Mouse (Mus musculus) stomach, embryonic 15.5 days (tissue): ENCODE measurements around the gene Sf1. TPM values are rescaled to one million over a fixed set of nuclear protein-coding genes. Genes with fewer than 3 reads are reported as not detected.

ENCODE experiments used
- ATAC-seq: fragments of 200-750 bp; cut with Nextera tagmentation; 2 replicates; pipeline ENCODE4 v1.8.0; 2017; ENCODE audit warnings: low read depth, moderate number of reproducible peaks, moderate TSS enrichment; ENCODE audit not compliant: insufficient read depth, low FRiP score
- H3K27ac ChIP-seq: fragments of 300-500 bp; sonication (generic); 2 replicates; pipeline ENCODE4 v1.5.1; 2015; ENCODE audit warnings: mild to moderate bottlenecking, inconsistent platforms
- H3K27me3 ChIP-seq: fragments of 300-500 bp; sonication (generic); replicated peaks from 2 replicates; pipeline ENCODE4 v1.6.1; 2015; ENCODE audit warnings: inconsistent platforms
- H3K36me3 ChIP-seq: fragments of 300-500 bp; sonication (generic); 2 replicates; pipeline ENCODE4 v1.6.1; 2015; ENCODE audit warnings: inconsistent platforms
- H3K4me1 ChIP-seq: fragments of 300-500 bp; sonication (generic); 2 replicates; pipeline ENCODE4 v1.6.1; 2015; ENCODE audit warnings: inconsistent platforms
- H3K4me2 ChIP-seq: fragments of 300-500 bp; sonication (generic); 2 replicates; pipeline ENCODE4 v1.6.1; 2015; ENCODE audit warnings: mild to moderate bottlenecking, inconsistent platforms
- H3K4me3 ChIP-seq: fragments of 300-500 bp; sonication (generic); replicated peaks from 2 replicates; pipeline ENCODE4 v1.5.1; 2015; ENCODE audit warnings: inconsistent platforms
- H3K9ac ChIP-seq: fragments of 300-500 bp; sonication (generic); 2 replicates; pipeline ENCODE4 v1.6.1; 2015; ENCODE audit warnings: inconsistent platforms
- H3K9me3 ChIP-seq: fragments of 300-500 bp; sonication (generic); 2 replicates; pipeline ENCODE4 v1.6.1; 2016; ENCODE audit warnings: inconsistent platforms
- WGBS: fragments of 180-500 bp; shearing (Covaris S2); methylation state at CpG from one replicate; pipeline ENCODE4 v1.1.7; 2015; 5-methylcytosine and 5-hydroxymethylcytosine counted together
- polyA plus RNA-seq: library from polyadenylated mRNA; unstranded; fragments of >200 nt; fragmentation: Nextera tagmentation; extraction: Ambion mirVana; gene quantifications from 2 replicates; pipeline ENCODE4 v1.2.1, GENCODE M21; 2015

The Sf1 gene
- polyA plus RNA-seq, 1 experiment from 2014 or later = 104 TPM

DNA sequence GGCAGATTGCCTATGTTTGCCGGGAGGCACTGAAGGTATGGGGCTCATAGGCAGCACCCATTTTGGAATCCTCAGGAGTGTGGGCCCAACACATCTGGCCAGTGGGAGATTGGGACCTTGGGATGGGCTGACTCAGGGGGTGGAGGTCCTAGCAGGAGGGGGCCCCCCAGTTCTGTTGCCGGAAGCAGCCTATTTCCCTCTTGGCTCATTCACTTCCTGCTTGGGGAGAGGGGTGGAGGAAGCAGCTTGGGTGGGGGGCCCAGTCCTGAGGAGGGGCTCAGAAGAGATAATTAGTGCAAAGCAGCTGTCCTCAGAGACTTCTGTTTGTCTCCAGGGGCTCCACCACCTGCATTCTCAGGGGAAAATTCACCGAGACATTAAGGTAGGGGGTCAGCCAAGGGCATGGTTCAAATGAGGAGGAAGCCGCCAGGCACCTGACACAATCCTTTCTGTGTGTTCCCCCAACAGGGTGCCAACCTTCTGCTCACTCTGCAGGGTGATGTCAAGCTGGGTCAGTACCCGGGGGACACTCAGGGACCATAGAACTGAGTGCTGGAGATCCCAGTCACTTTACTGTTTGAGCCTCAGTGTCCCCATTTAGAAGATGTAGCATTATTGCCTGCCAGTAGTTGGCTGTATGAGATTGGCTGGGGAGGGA lies 21.1 kb upstream of the Sf1 start:
- peak overlapping the region; percentile 95 for H3K4me2 ChIP-seq
- no peak overlapping the region for H3K9ac ChIP-seq
- H3K4me3 ChIP-seq = peak overlapping the region; percentile 74; the same call in 1 of the 2 replicates
- WGBS = 63% methylated on average over 5 of the region's 5 CpGs
- H3K9me3 ChIP-seq = no peaks in the 10 kb centered on the region
- ATAC-seq = no peak
- no peak overlapping the region for H3K27ac ChIP-seq
- no peaks in the 10 kb centered on the region for H3K27me3 ChIP-seq
- H3K4me1 ChIP-seq = peaks cover 29% of the 10 kb centered on the region; the same call in 1 of the 2 replicates
- peaks cover 35% of the 10 kb centered on the region for H3K36me3 ChIP-seq

- no peak for ATAC-seq
- H3K36me3 ChIP-seq = peaks cover 27% of the 10 kb centered on the region; the same call in 1 of the 2 replicates
- H3K27me3 ChIP-seq = no peaks in the 10 kb centered on the region
- no peak overlapping the region for H3K4me3 ChIP-seq
- no peak overlapping the region for H3K27ac ChIP-seq
- no peak overlapping the region for H3K9ac ChIP-seq
- 80% methylated on average over 19 of the region's 19 CpGs for WGBS
- peaks cover 26% of the 10 kb centered on the region; the same call in 1 of the 2 replicates for H3K4me1 ChIP-seq
- H3K9me3 ChIP-seq = no peaks in the 10 kb centered on the region
- H3K4me2 ChIP-seq = no peak overlapping the region
These were observed 20.2 kb upstream of the Sf1 start for GRCm38 (mm10) chr19:6343066-6343925.

DNA sequence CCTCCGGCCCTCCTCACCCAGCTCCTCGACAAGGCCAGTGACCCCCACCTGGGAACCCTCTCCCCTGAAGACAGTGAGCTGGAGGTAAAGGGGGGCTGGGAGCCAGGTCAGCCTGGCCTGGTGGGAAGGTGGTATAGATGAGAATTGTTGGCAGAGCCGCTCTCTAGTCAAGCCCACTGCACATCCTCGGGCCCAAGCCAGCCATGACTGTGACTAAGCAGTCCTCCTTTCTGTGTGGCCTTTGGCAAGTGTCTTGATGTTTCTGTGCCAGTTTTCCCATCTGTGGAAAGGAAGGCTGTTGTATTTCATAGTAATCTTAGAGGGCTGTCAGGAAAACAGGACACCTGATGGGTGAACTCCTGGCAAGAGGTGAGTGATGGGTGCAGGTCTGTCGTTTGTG lies 19.5 kb upstream of the Sf1 start:
- no peak for ATAC-seq
- H3K4me1 ChIP-seq = peaks cover 29% of the 10 kb centered on the region

GRCm38 (mm10) chr19:6346023-6346422 lies 17.5 kb upstream of the Sf1 start:
- WGBS = 89% methylated on average over 5 of the region's 5 CpGs
- peaks cover 17% of the 10 kb centered on the region for H3K4me1 ChIP-seq

More for the DNA sequence above, 19.5 kb upstream of the Sf1 start:
- H3K27me3 ChIP-seq = no peaks in the 10 kb centered on the region
- H3K9me3 ChIP-seq = no peaks in the 10 kb centered on the region
- H3K4me2 ChIP-seq = no peak overlapping the region
- no peak overlapping the region for H3K27ac ChIP-seq
- H3K9ac ChIP-seq = no peak overlapping the region
- 87% methylated on average over 5 of the region's 5 CpGs for WGBS
- H3K4me3 ChIP-seq = no peak overlapping the region
- H3K36me3 ChIP-seq = peaks cover 21% of the 10 kb centered on the region; the same call in 1 of the 2 replicates

GRCm38 (mm10) chr19:6346661-6347060 lies 16.8 kb upstream of the Sf1 start:
- no peak for ATAC-seq
- WGBS = 86% methylated on average over 10 of the region's 10 CpGs

More at GRCm38 (mm10) chr19:6346023-6346422, 17.5 kb upstream of the Sf1 start:
- Histone ChIP-seq H3K27ac (no peak overlapping the region), H3K9ac (no peak overlapping the region), H3K27me3 (no peaks in the 10 kb centered on the region), H3K36me3 (peaks cover 12% of the 10 kb centered on the region; the same call in 1 of the 2 replicates), H3K4me2 (no peak overlapping the region), H3K4me3 (no peak overlapping the region), H3K9me3 (no peaks in the 10 kb centered on the region)
- ATAC-seq = no peak

GRCm38 (mm10) chr19:6347615-6348014 lies 15.9 kb upstream of the Sf1 start:
- no peak for ATAC-seq
- no peak overlapping the region for H3K4me3 ChIP-seq
- H3K9ac ChIP-seq = no peak overlapping the region
- H3K4me1 ChIP-seq = peaks cover 7% of the 10 kb centered on the region
- no peak overlapping the region for H3K27ac ChIP-seq
- no peaks in the 10 kb centered on the region for H3K9me3 ChIP-seq
- 87% methylated on average over 4 of the region's 4 CpGs for WGBS
- H3K36me3 ChIP-seq = peaks cover 12% of the 10 kb centered on the region; the same call in 1 of the 2 replicates
- no peaks in the 10 kb centered on the region for H3K27me3 ChIP-seq
- H3K4me2 ChIP-seq = no peak overlapping the region

More at GRCm38 (mm10) chr19:6346661-6347060, 16.8 kb upstream of the Sf1 start:
- Histone ChIP-seq H3K27me3 (no peaks in the 10 kb centered on the region), H3K4me2 (no peak overlapping the region), H3K36me3 (peaks cover 12% of the 10 kb centered on the region; the same call in 1 of the 2 replicates), H3K9me3 (no peaks in the 10 kb centered on the region), H3K27ac (no peak overlapping the region), H3K4me1 (peaks cover 11% of the 10 kb centered on the region), H3K4me3 (no peak overlapping the region), H3K9ac (no peak overlapping the region)

- no peak overlapping the region for H3K4me2 ChIP-seq
- H3K9ac ChIP-seq = no peak overlapping the region
- WGBS = 59% methylated on average over 9 of the region's 9 CpGs
- H3K4me3 ChIP-seq = no peak overlapping the region
- peaks cover 12% of the 10 kb centered on the region; the same call in 1 of the 2 replicates for H3K36me3 ChIP-seq
- H3K27ac ChIP-seq = peak overlapping the region; percentile 57
- peaks cover 7% of the 10 kb centered on the region for H3K4me1 ChIP-seq
- ATAC-seq = no peak
- no peaks in the 10 kb centered on the region for H3K9me3 ChIP-seq
- H3K27me3 ChIP-seq = no peaks in the 10 kb centered on the region
These were observed 14.8 kb upstream of the Sf1 start for GRCm38 (mm10) chr19:6348717-6349116.

- Histone ChIP-seq H3K9ac (no peak overlapping the region), H3K4me1 (peaks cover 7% of the 10 kb centered on the region), H3K27me3 (no peaks in the 10 kb centered on the region), H3K27ac (peak overlapping the region; percentile 57), H3K36me3 (peaks cover 12% of the 10 kb centered on the region; the same call in 1 of the 2 replicates), H3K9me3 (no peaks in the 10 kb centered on the region), H3K4me2 (no peak overlapping the region), H3K4me3 (no peak overlapping the region)
- no peak for ATAC-seq
- 27% methylated on average over 14 of the region's 14 CpGs for WGBS
These were observed 14.1 kb upstream of the Sf1 start for GRCm38 (mm10) chr19:6349215-6349983.

GRCm38 (mm10) chr19:6351431-6352106 lies 11.9 kb upstream of the Sf1 start:
- H3K27me3 ChIP-seq = no peaks in the 10 kb centered on the region
- H3K9ac ChIP-seq = no peak overlapping the region
- peaks cover 7% of the 10 kb centered on the region for H3K4me1 ChIP-seq
- no peak overlapping the region for H3K4me3 ChIP-seq
- H3K36me3 ChIP-seq = peaks cover 11% of the 10 kb centered on the region; the same call in 1 of the 2 replicates
- no peak for ATAC-seq
- no peak overlapping the region for H3K27ac ChIP-seq
- H3K9me3 ChIP-seq = no peaks in the 10 kb centered on the region
- H3K4me2 ChIP-seq = no peak overlapping the region
- WGBS = 79% methylated on average over 14 of the region's 14 CpGs

DNA sequence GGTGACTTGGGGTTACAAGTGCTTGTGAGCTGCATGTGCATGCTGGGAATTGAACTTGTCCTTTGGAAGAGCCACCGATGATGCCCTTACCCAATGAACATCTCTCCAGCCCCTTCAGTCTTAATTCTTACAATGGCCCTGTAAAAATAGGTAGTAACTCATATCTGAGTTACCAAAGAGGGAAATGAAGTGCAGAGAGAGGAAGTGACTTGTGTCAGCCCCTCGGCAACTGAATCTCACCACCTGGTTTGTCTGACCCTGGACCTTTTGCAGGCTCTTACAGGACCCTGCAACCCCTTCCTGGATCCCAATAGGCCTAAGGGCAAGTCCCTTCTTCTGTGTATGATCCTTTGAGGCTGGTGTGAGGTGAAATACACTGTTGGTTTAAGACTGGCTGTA lies 11.4 kb upstream of the Sf1 start:
- Histone ChIP-seq H3K9me3 (no peaks in the 10 kb centered on the region), H3K4me3 (no peak overlapping the region), H3K9ac (no peak overlapping the region), H3K4me2 (no peak overlapping the region), H3K27ac (no peak overlapping the region), H3K27me3 (no peaks in the 10 kb centered on the region), H3K36me3 (peaks cover 5% of the 10 kb centered on the region; the same call in 1 of the 2 replicates), H3K4me1 (peaks cover 7% of the 10 kb centered on the region)
- 76% methylated on average over 2 of the region's 2 CpGs for WGBS
- ATAC-seq = no peak

DNA sequence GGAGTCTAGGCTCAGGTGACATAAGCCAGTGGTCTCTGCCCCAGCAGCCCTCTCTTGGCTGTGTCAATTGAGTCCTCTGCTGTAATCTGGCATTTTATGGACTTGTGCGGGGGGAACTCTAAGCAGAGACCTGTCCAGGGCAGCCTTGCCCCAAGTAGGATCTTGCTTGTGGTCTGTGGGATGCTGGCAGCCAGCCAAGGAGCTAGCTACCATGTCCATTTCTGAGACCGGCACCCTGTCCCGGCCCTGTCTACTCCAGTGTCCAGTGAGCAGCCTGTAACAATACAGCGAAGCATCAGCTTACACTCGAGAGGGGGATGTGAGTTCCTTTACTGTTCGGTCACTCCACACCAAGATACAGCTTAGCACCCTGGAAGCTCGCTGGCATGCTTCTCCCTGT lies 9.5 kb upstream of the Sf1 start:
- no peak overlapping the region for H3K9ac ChIP-seq
- H3K36me3 ChIP-seq = 0 out of 2 replicates have a peak, but pooled peaks cover 2% of the 10 kb centered on the region
- WGBS = 80% methylated on average over 7 of the region's 7 CpGs
- no peaks in the 10 kb centered on the region for H3K9me3 ChIP-seq
- no peak overlapping the region for H3K27ac ChIP-seq
- no peak for ATAC-seq
- H3K4me1 ChIP-seq = 0 out of 2 replicates have a peak, but pooled peaks cover 5% of the 10 kb centered on the region
- H3K4me3 ChIP-seq = no peak overlapping the region
- H3K27me3 ChIP-seq = no peaks in the 10 kb centered on the region
- no peak overlapping the region for H3K4me2 ChIP-seq
